Mouse (Mus musculus) spleen, adult 2 months (tissue): ENCODE results near the gene Dse.

Experiments used
- CTCF ChIP-seq: fragments of 200-500 bp; IDR thresholded peaks from 2 replicates; pipeline ENCODE4 v1.5.1; 2011; ENCODE audit warnings: mild to moderate bottlenecking, inconsistent platforms; ENCODE audit not compliant: insufficient read depth, insufficient read length, insufficient replicate concordance; ENCODE audit errors: extremely low read depth
- POLR2A ChIP-seq: fragments of 200-500 bp; IDR thresholded peaks from 2 replicates; pipeline ENCODE4 v1.6.1; 2011; ENCODE audit warnings: low read depth, low read length, inconsistent platforms

- TF ChIP-seq POLR2A (no peak), CTCF (no peak)
Observed at GRCm38 (mm10) chr10:34184956-34185355, 22.6 kb downstream of the Dse start.
